Mouse (Mus musculus): Measurements from ENCODE around the gene Hist1h2bq. TPM values are rescaled to one million over a fixed set of nuclear protein-coding genes. Genes with fewer than 3 reads are reported as not detected.

Hist1h2bq gene
- polyA plus RNA-seq, 1 experiment from 2014 or later = 23.8 TPM

- DNase-seq (ENCODE audit: low spot score) (no peak), ATAC-seq (replicated peaks; ENCODE audit: insufficient number of reproducible peaks, low FRiP score, low TSS enrichment, low read depth) (no peak)
- 0 out of 2 replicates have a peak overlapping the region, but pooled peaks have one; percentile 4 for H3K4me3 ChIP-seq (ENCODE audit: low read depth, low read length)
- 44% methylated on average over 6 of the region's 6 CpGs for WGBS
- no peaks in the 10 kb centered on the region for H3K4me1 ChIP-seq (ENCODE audit: control insufficient read depth, insufficient read depth, low read length)
- no peaks in the 10 kb centered on the region for H3K9me3 ChIP-seq (replicated peaks; ENCODE audit: control insufficient read depth, low read length)
- H3K4me2 ChIP-seq (ENCODE audit: low read depth, low read length) = peak overlapping the region; percentile 88; the same call in 1 of the 2 replicates
- H3K36me3 ChIP-seq (replicated peaks; ENCODE audit: control insufficient read depth, insufficient read depth, low read depth, low read length) = no peaks in the 10 kb centered on the region
- no peaks in the 10 kb centered on the region for H3K27me3 ChIP-seq (ENCODE audit: control insufficient read depth, insufficient read depth, low read length)
- H3K27ac ChIP-seq (replicated peaks; ENCODE audit: low read depth, low read length) = peak overlapping the region; percentile 99
- peak overlapping the region; percentile 96 for H3K9ac ChIP-seq (replicated peaks; ENCODE audit: low read length)
Observed at GRCm38 (mm10) chr13:21781021-21781555, 28.9 kb downstream of the Hist1h2bq start.

GRCm38 (mm10) chr13:21779767-21780731 lies 29.9 kb downstream of the Hist1h2bq start, which contains the start of gene Hist1h1b:
Gene Hist1h1b, minus strand, starts transcription at chr13:21780625.
- H3K4me1 ChIP-seq (ENCODE audit: control insufficient read depth, insufficient read depth, low read length) = no peaks in the 10 kb centered on the region
- peak; percentile 44 for ATAC-seq (replicated peaks; ENCODE audit: insufficient number of reproducible peaks, low FRiP score, low TSS enrichment, low read depth)

DNA sequence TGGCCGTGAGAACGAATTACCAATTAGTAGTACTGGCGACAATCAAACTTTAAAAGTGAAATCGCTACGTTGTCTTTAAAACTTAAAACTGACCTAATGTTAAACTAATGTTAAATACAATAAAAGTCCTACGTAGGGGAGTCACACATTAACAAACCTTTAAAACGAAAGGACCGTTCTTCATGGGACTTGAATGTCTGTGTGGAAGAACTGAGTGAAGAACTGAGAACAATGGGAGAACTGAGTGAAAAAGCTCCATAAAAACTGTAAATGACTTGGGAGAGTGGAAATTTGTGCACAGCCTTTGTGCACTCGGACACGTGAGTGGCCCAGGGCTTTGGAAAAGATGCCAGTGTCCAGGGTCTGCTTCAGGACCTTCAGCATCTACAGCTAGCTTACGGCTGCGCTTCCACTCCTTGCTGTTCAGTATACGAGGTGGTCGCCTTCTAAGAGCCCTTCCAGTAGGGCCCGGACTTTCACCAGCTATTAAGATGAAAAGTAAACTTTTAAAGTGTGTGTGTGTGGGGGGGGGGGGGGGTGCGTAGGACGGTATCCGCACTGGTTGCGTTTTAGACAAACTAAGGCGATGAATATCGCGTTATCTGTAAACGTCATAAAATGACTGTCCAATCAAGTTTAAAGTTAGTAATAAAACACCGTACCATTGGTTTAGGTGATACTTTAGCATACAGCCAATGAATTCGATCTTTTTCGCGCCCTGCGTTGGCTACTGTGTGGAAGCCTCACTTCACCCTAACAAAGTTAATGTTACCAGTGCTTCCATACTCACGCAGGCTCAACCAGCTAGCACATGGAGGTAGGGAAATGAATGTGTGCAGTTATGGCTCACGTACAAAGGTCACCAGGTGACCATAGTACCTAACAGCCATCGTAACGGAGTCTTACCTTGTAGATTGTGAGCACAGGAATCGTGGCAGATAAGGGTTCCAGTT lies 30.9 kb downstream of the Hist1h2bq start:
- Histone ChIP-seq H3K36me3 (replicated peaks; ENCODE audit: control insufficient read depth, insufficient read depth, low read depth, low read length) (no peaks in the 10 kb centered on the region), H3K27ac (replicated peaks; ENCODE audit: low read depth, low read length) (peak overlapping the region; percentile 99), H3K9me3 (replicated peaks; ENCODE audit: control insufficient read depth, low read length) (no peaks in the 10 kb centered on the region), H3K4me3 (ENCODE audit: low read depth, low read length) (peak overlapping the region; percentile 70), H3K4me2 (ENCODE audit: low read depth, low read length) (peak overlapping the region; percentile 88), H3K4me1 (ENCODE audit: control insufficient read depth, insufficient read depth, low read length) (no peaks in the 10 kb centered on the region), H3K9ac (replicated peaks; ENCODE audit: low read length) (peak overlapping the region; percentile 96), H3K27me3 (ENCODE audit: control insufficient read depth, insufficient read depth, low read length) (no peaks in the 10 kb centered on the region)
- DNase-seq (ENCODE audit: low spot score) = peak; percentile 94
- 6% methylated on average over 33 of the region's 33 CpGs for WGBS
- peak; percentile 84 for ATAC-seq (replicated peaks; ENCODE audit: insufficient number of reproducible peaks, low FRiP score, low TSS enrichment, low read depth)

More at GRCm38 (mm10) chr13:21779767-21780731, 29.9 kb downstream of the Hist1h2bq start, which contains the start of gene Hist1h1b:
- peak within 1 kb of the TSS; percentile 88 for H3K4me2 ChIP-seq (ENCODE audit: low read depth, low read length)
- H3K36me3 ChIP-seq (replicated peaks; ENCODE audit: control insufficient read depth, insufficient read depth, low read depth, low read length) = no peaks in the 10 kb centered on the region
- peak within 1 kb of the TSS; percentile 70 for H3K4me3 ChIP-seq (ENCODE audit: low read depth, low read length)
- H3K9ac ChIP-seq (replicated peaks; ENCODE audit: low read length) = peak within 1 kb of the TSS; percentile 96
- H3K9me3 ChIP-seq (replicated peaks; ENCODE audit: control insufficient read depth, low read length) = no peaks in the 10 kb centered on the region
- H3K27me3 ChIP-seq (ENCODE audit: control insufficient read depth, insufficient read depth, low read length) = no peaks in the 10 kb centered on the region
- peak; percentile 93 for DNase-seq (ENCODE audit: low spot score)
- peak within 1 kb of the TSS; percentile 99 for H3K27ac ChIP-seq (replicated peaks; ENCODE audit: low read depth, low read length)
- WGBS = under 1% methylated on average over 44 of the region's 44 CpGs

Small RNA genes lying within 50 kb of the gene (microRNA-seq; reads per million reads assigned to microRNA genes)
- gene Gm19658 (ENCODE audit: borderline number of aligned reads) (not detected), gene Gm44346 (ENCODE audit: borderline number of aligned reads) (not detected), gene Gm44466 (ENCODE audit: borderline number of aligned reads) (not detected)

Other genes with a start within 250 kb of the Hist1h2bq start
- gene Olfr1364, start 228.4 kb downstream of the Hist1h2bq start, polyA plus RNA-seq (2014; fragmentation: Nextera tagmentation; extraction: Ambion mirVana) = not detected in 2 replicates
- not detected in 2 replicates for gene Olfr1362, start 196.2 kb downstream of the Hist1h2bq start, polyA plus RNA-seq (2014; fragmentation: Nextera tagmentation; extraction: Ambion mirVana)
- not detected in 2 replicates for gene Olfr11, start 167.7 kb downstream of the Hist1h2bq start, polyA plus RNA-seq (2014; fragmentation: Nextera tagmentation; extraction: Ambion mirVana)
- not detected in 2 replicates for gene Olfr1361, start 146.8 kb downstream of the Hist1h2bq start, polyA plus RNA-seq (2014; fragmentation: Nextera tagmentation; extraction: Ambion mirVana)
- gene Olfr1360, start 132.8 kb downstream of the Hist1h2bq start, polyA plus RNA-seq (2014; fragmentation: Nextera tagmentation; extraction: Ambion mirVana) = not detected in 2 replicates
- not detected in 2 replicates for gene Olfr1359, start 112.1 kb downstream of the Hist1h2bq start, polyA plus RNA-seq (2014; fragmentation: Nextera tagmentation; extraction: Ambion mirVana)
- gene Hist1h2bl, start 94.1 kb downstream of the Hist1h2bq start, polyA plus RNA-seq (2014; fragmentation: Nextera tagmentation; extraction: Ambion mirVana) = 4.6 TPM in 2 replicates
- 26.6 and 30.4 TPM in 2 replicates for gene Hist1h2ai, start 93.8 kb downstream of the Hist1h2bq start, polyA plus RNA-seq (2014; fragmentation: Nextera tagmentation; extraction: Ambion mirVana)
- gene Hist1h3h, start 92.5 kb downstream of the Hist1h2bq start, polyA plus RNA-seq (2014; fragmentation: Nextera tagmentation; extraction: Ambion mirVana) = 9.7 and 14.7 TPM in 2 replicates
- gene Hist1h2bm, start 88.2 kb downstream of the Hist1h2bq start, polyA plus RNA-seq (2014; fragmentation: Nextera tagmentation; extraction: Ambion mirVana) = 6.3 and 6.4 TPM in 2 replicates
- gene Hist1h4j, start 75.1 kb downstream of the Hist1h2bq start, polyA plus RNA-seq (2014; fragmentation: Nextera tagmentation; extraction: Ambion mirVana) = 1.4 and 2.7 TPM in 2 replicates
- 7.7 and 8.5 TPM in 2 replicates for gene Hist1h4k, start 59.7 kb downstream of the Hist1h2bq start, polyA plus RNA-seq (2014; fragmentation: Nextera tagmentation; extraction: Ambion mirVana)
- gene Hist1h2ak, start 56.4 kb downstream of the Hist1h2bq start, polyA plus RNA-seq (2014; fragmentation: Nextera tagmentation; extraction: Ambion mirVana) = 10.4 and 12.0 TPM in 2 replicates
- 1.2 and 1.9 TPM in 2 replicates for gene Hist1h2bn, start 56.1 kb downstream of the Hist1h2bq start, polyA plus RNA-seq (2014; fragmentation: Nextera tagmentation; extraction: Ambion mirVana)
- gene Hist1h1b, start 29.6 kb downstream of the Hist1h2bq start, polyA plus RNA-seq (2014; fragmentation: Nextera tagmentation; extraction: Ambion mirVana) = 20.2 and 23.6 TPM in 2 replicates
- gene Hist1h3i, start 26.8 kb downstream of the Hist1h2bq start, polyA plus RNA-seq (2014; fragmentation: Nextera tagmentation; extraction: Ambion mirVana) = 270 and 294 TPM in 2 replicates
- gene Hist1h2an, start 23.0 kb downstream of the Hist1h2bq start, polyA plus RNA-seq (2014; fragmentation: Nextera tagmentation; extraction: Ambion mirVana) = 3.7 and 7.3 TPM in 2 replicates
- gene Hist1h2bp, start 22.7 kb downstream of the Hist1h2bq start, polyA plus RNA-seq (2014; fragmentation: Nextera tagmentation; extraction: Ambion mirVana) = 3.1 and 3.8 TPM in 2 replicates
- 2.8 TPM in 1 of 2 replicates, not detected in the other for gene Hist1h2ao, start 268 bp upstream of the Hist1h2bq start, polyA plus RNA-seq (2014; fragmentation: Nextera tagmentation; extraction: Ambion mirVana)
- gene Hist1h4m, start 1.5 kb upstream of the Hist1h2bq start, polyA plus RNA-seq (2014; fragmentation: Nextera tagmentation; extraction: Ambion mirVana) = not detected in 2 replicates
- 13.9 and 16.6 TPM in 2 replicates for gene Hist1h4n, start 22.0 kb upstream of the Hist1h2bq start, polyA plus RNA-seq (2014; fragmentation: Nextera tagmentation; extraction: Ambion mirVana)
- gene Hist1h2ap, start 23.3 kb upstream of the Hist1h2bq start, polyA plus RNA-seq (2014; fragmentation: Nextera tagmentation; extraction: Ambion mirVana) = 5,875 and 5,942 TPM in 2 replicates
- 23.1 and 25.1 TPM in 2 replicates for gene Hist1h2br, start 23.5 kb upstream of the Hist1h2bq start, polyA plus RNA-seq (2014; fragmentation: Nextera tagmentation; extraction: Ambion mirVana)
- 28.2 and 30.4 TPM in 2 replicates for gene Zfp184, start 134.9 kb upstream of the Hist1h2bq start, polyA plus RNA-seq (2014; fragmentation: Nextera tagmentation; extraction: Ambion mirVana)
- gene Pom121l2, start 171.0 kb upstream of the Hist1h2bq start, polyA plus RNA-seq (2014; fragmentation: Nextera tagmentation; extraction: Ambion mirVana) = 0.24 TPM in 1 of 2 replicates, not detected in the other
- 0.25 and 0.50 TPM in 2 replicates for gene Prss16, start 199.5 kb upstream of the Hist1h2bq start, polyA plus RNA-seq (2014; fragmentation: Nextera tagmentation; extraction: Ambion mirVana)
- 4.2 and 20.5 TPM in 2 replicates for gene Hist1h2ah, start 225.4 kb upstream of the Hist1h2bq start, polyA plus RNA-seq (2014; fragmentation: Nextera tagmentation; extraction: Ambion mirVana)
- 15.9 and 24.3 TPM in 2 replicates for gene Hist1h2bk, start 225.7 kb upstream of the Hist1h2bq start, polyA plus RNA-seq (2014; fragmentation: Nextera tagmentation; extraction: Ambion mirVana)
- 31.9 and 34.5 TPM in 2 replicates for gene Hist1h4i, start 231.2 kb upstream of the Hist1h2bq start, polyA plus RNA-seq (2014; fragmentation: Nextera tagmentation; extraction: Ambion mirVana)
- 99.8 and 102 TPM in 2 replicates for gene Hist1h2ag, start 232.7 kb upstream of the Hist1h2bq start, polyA plus RNA-seq (2014; fragmentation: Nextera tagmentation; extraction: Ambion mirVana)
- gene Hist1h2bj, start 233.0 kb upstream of the Hist1h2bq start, polyA plus RNA-seq (2014; fragmentation: Nextera tagmentation; extraction: Ambion mirVana) = 14.2 and 16.0 TPM in 2 replicates